Mouse (Mus musculus): ENCODE results near the gene Uqcrc1. TPM values are rescaled to one million over a fixed set of nuclear protein-coding genes. Genes with fewer than 3 reads are reported as not detected.

The Uqcrc1 gene
- total RNA-seq, 2 experiments from 2014 or later: 353 to 403 TPM

- no peak for DNase-seq (ENCODE audit: extremely low spot score in 1 of 2, low spot score in 1 of 2)
Observed at GRCm38 (mm10) chr9:108982498-108982897, 46.1 kb downstream of the Uqcrc1 start.

GRCm38 (mm10) chr9:108983209-108983608 is 46.8 kb downstream of the Uqcrc1 start:
- DNase-seq (ENCODE audit: extremely low spot score in 1 of 2, low spot score in 1 of 2): no peak

GRCm38 (mm10) chr9:108985710-108986109 is 49.3 kb downstream of the Uqcrc1 start, which contains the start of gene Ucn2:
Gene Ucn2 (plus strand): TSS chr9:108986010.
- DNase-seq (ENCODE audit: extremely low spot score in 1 of 2, low spot score in 1 of 2): no peak

GRCm38 (mm10) chr9:108987704-108988350 is 51.4 kb downstream of the Uqcrc1 start:
- no peak for DNase-seq (ENCODE audit: extremely low spot score in 1 of 2, low spot score in 1 of 2)

GRCm38 (mm10) chr9:108989802-108990461 is 53.5 kb downstream of the Uqcrc1 start:
- DNase-seq (ENCODE audit: extremely low spot score in 1 of 2, low spot score in 1 of 2): no peak

- no peak for DNase-seq (ENCODE audit: extremely low spot score in 1 of 2, low spot score in 1 of 2)
Observed at GRCm38 (mm10) chr9:108990462-108990820, 54.0 kb downstream of the Uqcrc1 start.

- peak; percentile 61 to 63 for DNase-seq (ENCODE audit: extremely low spot score in 1 of 2, low spot score in 1 of 2)
Observed at GRCm38 (mm10) chr9:108991428-108992084, 55.1 kb downstream of the Uqcrc1 start, which contains the start of gene Pfkfb4. Gene Pfkfb4 (plus strand): TSS chr9:108991778.

- DNase-seq (ENCODE audit: extremely low spot score in 1 of 2, low spot score in 1 of 2): peak in 1 of 2 experiments; percentile 13
Observed at GRCm38 (mm10) chr9:108992085-108992469, 55.6 kb downstream of the Uqcrc1 start.

GRCm38 (mm10) chr9:108992620-108993361 is 56.4 kb downstream of the Uqcrc1 start:
- no peak for DNase-seq (ENCODE audit: extremely low spot score in 1 of 2, low spot score in 1 of 2)

- DNase-seq (ENCODE audit: extremely low spot score in 1 of 2, low spot score in 1 of 2): no peak
Observed at GRCm38 (mm10) chr9:108996411-108996810, 60.0 kb downstream of the Uqcrc1 start.

GRCm38 (mm10) chr9:108998287-108999166 is 62.1 kb downstream of the Uqcrc1 start:
- DNase-seq (ENCODE audit: extremely low spot score in 1 of 2, low spot score in 1 of 2): no peak

- no peak for DNase-seq (ENCODE audit: extremely low spot score in 1 of 2, low spot score in 1 of 2)
Observed at GRCm38 (mm10) chr9:108999167-108999526, 62.7 kb downstream of the Uqcrc1 start.

Small RNAs within 50 kb of the gene (microRNA-seq; reads per million reads assigned to microRNA genes)
- gene Mir711: 0 reads per million in 2 experiments

Other genes with a start within 250 kb of the Uqcrc1 start
- 10 to 100 TPM; 38.7 to 38.8 TPM for gene Prkar2a, start 247.3 kb upstream of the Uqcrc1 start, total RNA-seq (2021)
- 100 to 1,000 TPM; 203 to 244 TPM for gene Ip6k2, start 152.8 kb upstream of the Uqcrc1 start, total RNA-seq (2021)
- gene Nckipsd, start 128.3 kb upstream of the Uqcrc1 start, total RNA-seq (2021): 10 to 100 TPM; 64.9 to 68.1 TPM
- 10 to 100 TPM; 42.5 to 66.0 TPM for gene Celsr3, start 110.3 kb upstream of the Uqcrc1 start, total RNA-seq (2021)
- gene Slc26a6, start 83.3 kb upstream of the Uqcrc1 start, total RNA-seq (2021): 10 to 100 TPM; 21.4 to 21.5 TPM
- gene Tmem89, start 22.0 kb upstream of the Uqcrc1 start, total RNA-seq (2021): under 1 TPM in 1 of 2 experiments, not detected in 1; 0.85 TPM
- gene Col7a1, start 17.0 kb downstream of the Uqcrc1 start, total RNA-seq (2021): 1 to 10 TPM; 2.0 to 3.0 TPM
- gene Ucn2, start 49.4 kb downstream of the Uqcrc1 start, total RNA-seq (2021): not detected
- 10 to 100 TPM in 1 of 2 experiments, 1 to 10 TPM in 1; 10.0 to 10.9 TPM for gene Pfkfb4, start 55.1 kb downstream of the Uqcrc1 start, total RNA-seq (2021)
- gene Shisa5, start 101.9 kb downstream of the Uqcrc1 start, total RNA-seq (2021): 10 to 100 TPM; 49.3 to 52.1 TPM
- 10 to 100 TPM; 13.1 to 14.2 TPM for gene Trex1, start 123.1 kb downstream of the Uqcrc1 start, total RNA-seq (2021)
- gene Atrip, start 137.5 kb downstream of the Uqcrc1 start, total RNA-seq (2021): 10 to 100 TPM; 21.7 to 25.7 TPM
- gene Ccdc51, start 145.9 kb downstream of the Uqcrc1 start, total RNA-seq (2021): 1 to 10 TPM; 8.1 to 8.4 TPM
- gene Tma7, start 146.0 kb downstream of the Uqcrc1 start, total RNA-seq (2021): 100 to 1,000 TPM; 311 to 321 TPM
- gene Plxnb1, start 158.8 kb downstream of the Uqcrc1 start, total RNA-seq (2021): 10 to 100 TPM; 83.2 to 98.9 TPM
- gene Fbxw21, start 225.4 kb downstream of the Uqcrc1 start, total RNA-seq (2021): not detected